Mouse (Mus musculus): ENCODE data around the gene Slc30a9. TPM values are rescaled to one million over a fixed set of nuclear protein-coding genes. Genes with fewer than 3 reads are reported as not detected.

Gene Slc30a9
- total RNA-seq, 2 experiments from 2014 or later: 184 to 186 TPM

GRCm38 (mm10) chr5:67296171-67296570 is 10.6 kb upstream of the Slc30a9 start:
- TF ChIP-seq CTCF (conservative IDR thresholded peaks at IDR 0.05): no peak
- Histone ChIP-seq H3K4me3 (no peak overlapping the region), H3K27ac (no peak overlapping the region)
- no peak for DNase-seq (ENCODE audit: low spot score in 2 of 2)

GRCm38 (mm10) chr5:67297026-67297813 is 9.5 kb upstream of the Slc30a9 start:
- no peak for TF ChIP-seq CTCF (conservative IDR thresholded peaks at IDR 0.05)
- no peak overlapping the region for H3K27ac ChIP-seq
- H3K4me3 ChIP-seq: no peak overlapping the region
- DNase-seq (ENCODE audit: low spot score in 2 of 2): no peak

GRCm38 (mm10) chr5:67299847-67300412 is 6.8 kb upstream of the Slc30a9 start:
- TF ChIP-seq CTCF (conservative IDR thresholded peaks at IDR 0.05): no peak
- H3K4me3 ChIP-seq: no peak overlapping the region
- no peak overlapping the region for H3K27ac ChIP-seq
- no peak for DNase-seq (ENCODE audit: low spot score in 2 of 2)

GRCm38 (mm10) chr5:67300926-67301597 is 5.7 kb upstream of the Slc30a9 start:
- no peak overlapping the region for H3K27ac ChIP-seq
- H3K4me3 ChIP-seq: no peak overlapping the region
- peak in 1 of 2 experiments; percentile 9 for DNase-seq (ENCODE audit: low spot score in 2 of 2)
- no peak for TF ChIP-seq CTCF (conservative IDR thresholded peaks at IDR 0.05)

DNA sequence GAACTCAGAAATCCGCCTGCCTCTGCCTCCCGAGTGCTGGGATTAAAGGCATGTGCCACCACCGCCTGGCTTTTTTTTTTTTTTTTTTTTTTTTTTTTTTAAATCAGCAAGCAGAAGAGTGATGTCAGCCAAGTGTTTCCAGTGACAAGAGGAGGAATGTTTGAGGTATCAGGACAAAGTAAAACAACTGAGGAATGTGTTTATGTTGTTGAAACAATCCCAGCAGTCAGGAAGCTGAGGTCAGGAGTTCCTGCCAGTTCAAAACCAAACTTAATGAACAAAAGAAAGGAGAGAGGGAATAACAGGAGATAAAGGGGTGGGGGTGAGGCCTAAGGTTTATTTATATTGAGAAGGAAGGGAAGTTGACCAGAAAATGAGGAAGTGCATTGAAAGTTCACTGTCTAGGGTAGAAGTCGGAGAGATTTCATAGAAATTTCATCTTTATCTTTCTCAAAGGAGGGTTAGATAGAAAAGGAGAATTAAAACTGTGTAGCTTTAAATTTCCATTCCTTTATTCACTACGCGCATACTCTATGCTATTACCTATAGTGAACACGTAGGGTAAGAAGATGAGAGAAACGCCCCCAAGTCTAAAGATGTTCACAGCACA is 4.9 kb upstream of the Slc30a9 start:
- DNase-seq (ENCODE audit: low spot score in 2 of 2): no peak
- Histone ChIP-seq H3K27ac (peak overlapping the region; percentile 10; the same call in 1 of the 2 replicates), H3K4me3 (no peak overlapping the region)
- TF ChIP-seq CTCF (conservative IDR thresholded peaks at IDR 0.05): no peak

GRCm38 (mm10) chr5:67303816-67304215 is 2.9 kb upstream of the Slc30a9 start:
- no peak overlapping the region for H3K27ac ChIP-seq
- H3K4me3 ChIP-seq: no peak overlapping the region
- TF ChIP-seq CTCF (conservative IDR thresholded peaks at IDR 0.05): no peak
- DNase-seq (ENCODE audit: low spot score in 2 of 2): no peak

GRCm38 (mm10) chr5:67307659-67308222 is 986 bp downstream of the Slc30a9 start:
- Histone ChIP-seq H3K4me3 (peak overlapping the region; percentile 92), H3K27ac (peak overlapping the region; percentile 87)
- no peak for TF ChIP-seq CTCF (conservative IDR thresholded peaks at IDR 0.05)
- no peak for DNase-seq (ENCODE audit: low spot score in 2 of 2)

DNA sequence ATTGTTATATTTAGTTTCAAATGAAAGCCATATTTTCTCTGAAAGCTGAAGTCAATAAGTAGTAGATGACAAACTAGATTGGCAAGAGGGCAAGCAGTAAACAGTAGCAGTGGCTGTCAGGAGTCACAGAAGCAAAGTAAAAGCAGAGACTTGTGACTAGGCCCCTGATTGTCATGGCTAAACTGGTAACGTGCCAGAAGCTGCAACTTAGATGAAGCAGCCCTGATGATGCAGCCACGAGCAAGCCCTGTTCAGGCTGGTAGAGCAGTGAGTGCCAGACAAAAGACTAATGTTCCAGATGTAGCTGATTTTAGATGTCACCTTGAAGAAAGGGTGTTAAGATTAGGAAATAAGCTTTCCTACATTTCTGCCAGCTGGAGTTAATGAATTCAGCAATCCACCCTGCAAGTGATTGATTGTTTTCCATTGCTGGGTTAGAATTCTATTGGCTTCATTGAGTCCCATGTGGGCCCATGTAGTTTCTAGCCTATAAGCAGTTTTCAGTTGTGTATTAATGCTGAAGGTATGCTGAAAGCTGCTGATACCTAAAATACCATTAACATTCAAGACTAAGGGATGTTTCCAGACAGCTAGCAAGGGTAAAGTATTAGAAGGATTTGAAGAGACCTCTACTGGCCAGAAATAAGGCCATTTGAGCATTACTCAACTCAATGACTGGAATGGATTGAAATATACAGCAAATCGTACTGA is 5.2 kb downstream of the Slc30a9 start:
- no peak overlapping the region for H3K4me3 ChIP-seq
- TF ChIP-seq CTCF (conservative IDR thresholded peaks at IDR 0.05): peak; percentile 46
- DNase-seq (ENCODE audit: low spot score in 2 of 2): no peak
- no peak overlapping the region for H3K27ac ChIP-seq

GRCm38 (mm10) chr5:67312522-67312851 is 5.7 kb downstream of the Slc30a9 start:
- Histone ChIP-seq H3K4me3 (no peak overlapping the region), H3K27ac (no peak overlapping the region)
- DNase-seq (ENCODE audit: low spot score in 2 of 2): no peak
- TF ChIP-seq CTCF (conservative IDR thresholded peaks at IDR 0.05): no peak

GRCm38 (mm10) chr5:67321656-67322268 is 15.0 kb downstream of the Slc30a9 start:
- TF ChIP-seq CTCF (conservative IDR thresholded peaks at IDR 0.05): no peak
- DNase-seq (ENCODE audit: low spot score in 2 of 2): no peak
- Histone ChIP-seq H3K4me3 (no peak overlapping the region), H3K27ac (no peak overlapping the region)

DNA sequence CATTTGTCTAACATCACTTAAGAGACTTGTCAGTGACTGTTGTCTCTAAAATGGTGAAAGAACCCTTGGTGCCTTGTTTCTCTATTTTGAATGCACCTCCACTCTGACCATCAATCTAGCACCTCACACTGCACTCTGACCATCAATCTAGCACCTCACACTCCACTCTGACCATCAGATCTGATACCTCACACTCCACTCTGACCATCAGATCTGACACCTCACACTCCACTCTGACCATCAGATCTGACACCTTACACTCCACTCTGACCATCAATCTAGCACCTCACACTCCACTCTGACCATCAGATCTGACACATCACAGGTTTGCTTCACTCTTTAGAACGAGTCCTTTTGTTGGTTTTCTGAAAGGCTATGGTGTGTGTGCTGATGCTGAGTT is 17.3 kb downstream of the Slc30a9 start:
- no peak for DNase-seq (ENCODE audit: low spot score in 2 of 2)
- no peak overlapping the region for H3K4me3 ChIP-seq
- H3K27ac ChIP-seq: no peak overlapping the region
- TF ChIP-seq CTCF (conservative IDR thresholded peaks at IDR 0.05): no peak

DNA sequence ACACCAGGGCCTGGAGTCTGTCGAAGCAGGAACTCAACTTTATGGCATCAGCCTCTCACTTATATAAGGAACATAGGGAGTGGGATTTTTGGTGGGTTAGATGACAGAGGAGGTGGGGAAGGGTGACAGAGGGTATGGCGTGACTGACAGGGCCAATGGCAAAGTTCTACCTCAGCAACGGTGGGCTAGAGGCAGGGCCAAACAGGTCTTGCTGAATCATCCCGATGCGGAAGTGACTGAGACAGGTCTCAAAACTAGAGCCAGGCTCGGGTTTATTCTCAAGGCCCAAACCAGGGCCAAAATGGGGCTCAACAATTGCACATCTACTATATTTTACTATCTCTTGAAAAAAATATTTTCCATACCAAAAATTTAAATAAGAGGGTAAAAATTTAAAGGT is 34.1 kb downstream of the Slc30a9 start:
- no peak for DNase-seq (ENCODE audit: low spot score in 2 of 2)
- Histone ChIP-seq H3K4me3 (no peak overlapping the region), H3K27ac (no peak overlapping the region)
- TF ChIP-seq CTCF (conservative IDR thresholded peaks at IDR 0.05): no peak

Data from layer of hippocampus, adult 2 months (tissue).